Mouse (Mus musculus) heart, adult 18-20 months (tissue): ENCODE results near the gene Ankrd11. TPM values are rescaled to one million over a fixed set of nuclear protein-coding genes. Genes with fewer than 3 reads are reported as not detected.

Experiments used
- DNase-seq, 2 experiments: peaks; one replicate each; pipeline ENCODE4 v3.0.0; 2021 to 2022; ENCODE audit warnings: mixed read lengths in 1 of 2
- total RNA-seq, 2 experiments: library from RNA; stranded (reverse); gene quantifications; 2 replicates each; pipeline ENCODE4 v1.2.3; 2021

The Ankrd11 gene
- total RNA-seq, 2 experiments from 2014 or later: 67.7 to 72.7 TPM

DNA sequence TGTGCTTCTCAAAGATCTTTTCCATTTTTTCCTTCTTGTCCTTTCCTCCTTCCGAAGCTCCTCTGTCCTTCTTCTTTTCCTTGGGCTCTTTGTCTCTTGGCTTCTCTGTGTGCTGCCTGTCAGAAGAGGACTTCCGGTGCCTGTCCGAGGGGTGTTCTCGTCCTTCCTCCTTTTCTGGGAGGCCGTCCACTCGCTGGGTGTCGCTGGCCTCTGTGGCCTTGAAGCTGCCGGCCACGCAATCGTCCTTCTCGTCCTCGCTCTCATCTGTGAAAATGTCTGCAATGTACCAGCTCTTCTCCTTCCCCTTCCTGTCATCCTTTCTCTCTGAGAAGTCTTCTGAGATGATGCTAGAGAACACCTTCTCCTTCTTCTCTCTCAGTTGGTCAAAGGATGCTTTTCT lies 148.6 kb downstream of the Ankrd11 start:
- no peak for DNase-seq

DNA sequence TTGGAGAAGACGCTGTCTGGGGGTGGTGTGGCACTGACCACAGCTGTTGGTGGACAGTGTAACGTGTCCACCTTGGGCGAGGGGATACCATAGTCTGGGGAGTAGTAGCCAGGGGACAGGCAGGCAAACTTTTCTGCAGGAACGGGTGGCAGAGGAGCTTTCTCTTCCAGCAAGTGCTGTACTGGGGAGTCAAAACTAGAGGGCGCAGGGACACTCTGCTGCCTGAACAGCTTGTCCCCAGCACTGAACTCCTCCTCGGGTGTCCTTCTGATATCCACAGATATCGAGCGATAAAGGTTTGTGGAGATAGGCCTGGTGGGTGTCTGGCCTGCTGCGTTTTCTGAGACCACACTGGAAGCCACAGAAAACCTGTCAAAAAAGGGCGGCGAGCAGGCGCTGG lies 150.6 kb downstream of the Ankrd11 start:
- DNase-seq: no peak

DNA sequence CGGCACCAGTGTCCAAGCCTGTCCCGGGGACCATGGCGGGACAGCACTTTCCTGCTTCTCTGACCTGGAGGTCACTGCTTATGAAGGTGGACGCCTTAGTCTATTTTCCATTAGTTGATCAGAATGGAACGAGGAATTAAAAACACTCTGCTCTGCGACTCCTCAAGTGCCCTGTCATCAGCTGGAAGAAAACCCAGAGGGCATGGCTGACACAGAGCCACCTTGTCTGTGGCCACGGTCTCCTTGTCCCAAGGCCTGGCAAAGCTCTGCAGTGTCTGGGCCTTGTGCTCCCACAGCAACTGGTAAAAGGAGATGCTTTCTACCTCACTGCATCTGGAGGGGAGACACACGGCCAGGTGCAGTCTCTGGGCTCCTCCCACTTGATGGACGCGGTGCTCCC lies 158.4 kb downstream of the Ankrd11 start:
- DNase-seq: no peak

DNA sequence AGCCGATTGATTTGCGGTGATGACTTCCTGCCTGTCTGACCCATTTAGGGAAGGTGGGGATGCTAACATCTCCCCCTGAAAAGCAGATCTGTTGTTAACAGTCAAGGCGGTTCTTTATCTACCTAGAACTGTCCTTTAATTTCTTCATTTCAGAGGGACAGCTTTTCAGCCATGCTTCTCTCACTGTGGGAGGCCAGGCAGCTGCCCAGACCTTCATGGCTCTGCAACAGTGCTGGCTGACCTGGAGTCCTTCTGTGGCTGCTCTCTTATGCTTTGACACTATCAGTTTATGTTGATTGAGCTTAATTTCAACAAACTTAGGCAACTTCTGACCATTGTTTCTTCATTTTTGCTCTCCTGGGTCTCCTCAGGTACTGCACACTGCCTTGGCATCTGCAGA lies 161.8 kb downstream of the Ankrd11 start:
- DNase-seq: no peak

DNA sequence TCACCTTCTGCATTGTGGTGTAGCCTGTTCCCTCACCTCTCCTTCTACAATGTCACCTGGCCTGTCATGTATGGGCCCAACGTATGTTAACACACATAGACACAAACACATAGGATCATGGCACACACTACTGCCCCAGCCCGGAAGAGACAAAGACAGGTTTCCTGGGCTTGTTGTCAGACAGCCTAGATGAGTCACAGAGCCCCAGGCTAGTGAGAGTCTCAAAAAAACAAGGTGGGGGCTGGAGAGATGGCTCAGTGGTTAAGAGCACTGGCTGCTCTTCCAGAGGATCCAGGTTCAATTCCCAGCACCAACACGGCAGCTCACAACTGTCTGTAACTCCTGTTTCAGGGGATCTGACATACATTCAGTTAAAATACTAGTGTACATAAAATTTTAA lies 163.8 kb downstream of the Ankrd11 start:
- DNase-seq: no peak

DNA sequence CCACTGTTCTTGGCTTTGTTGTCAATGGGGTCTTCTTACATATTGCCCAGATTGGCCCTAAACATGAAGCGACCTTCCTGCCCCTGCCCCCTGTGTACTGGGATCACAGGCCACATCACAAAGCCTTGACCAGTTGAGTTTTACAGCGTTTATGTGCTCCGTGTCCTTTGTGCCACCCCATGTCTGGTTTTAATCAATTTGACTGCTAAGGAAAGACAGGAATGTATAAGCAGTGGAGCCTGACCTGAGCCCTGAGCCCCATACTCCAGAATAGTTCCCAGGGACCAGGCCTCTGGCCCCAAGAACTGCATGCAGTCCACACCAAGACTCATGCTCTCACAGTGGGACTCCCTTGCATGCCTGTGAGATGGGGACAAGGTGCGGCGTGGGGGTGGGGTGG lies 166.9 kb downstream of the Ankrd11 start:
- DNase-seq: no peak

DNA sequence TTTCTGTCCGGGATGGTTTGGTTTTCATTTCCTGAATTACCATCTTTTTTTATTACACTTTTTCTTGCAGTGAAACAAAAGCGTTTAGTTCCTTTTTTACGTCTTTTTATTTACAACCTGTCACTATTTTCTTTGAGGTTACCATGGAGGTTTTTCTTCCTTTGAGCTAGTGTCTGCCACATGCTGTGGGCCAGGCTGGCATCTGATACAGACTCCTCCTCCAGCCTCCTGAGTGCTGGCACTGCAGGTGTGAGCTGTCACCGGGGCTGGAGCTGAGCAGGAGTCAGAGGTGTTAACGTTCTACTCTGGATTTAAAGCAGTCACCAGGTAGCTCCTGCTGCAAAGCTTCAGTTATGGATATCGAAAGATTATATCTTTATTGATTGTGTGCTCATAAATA lies 168.9 kb downstream of the Ankrd11 start:
- no peak for DNase-seq

DNA sequence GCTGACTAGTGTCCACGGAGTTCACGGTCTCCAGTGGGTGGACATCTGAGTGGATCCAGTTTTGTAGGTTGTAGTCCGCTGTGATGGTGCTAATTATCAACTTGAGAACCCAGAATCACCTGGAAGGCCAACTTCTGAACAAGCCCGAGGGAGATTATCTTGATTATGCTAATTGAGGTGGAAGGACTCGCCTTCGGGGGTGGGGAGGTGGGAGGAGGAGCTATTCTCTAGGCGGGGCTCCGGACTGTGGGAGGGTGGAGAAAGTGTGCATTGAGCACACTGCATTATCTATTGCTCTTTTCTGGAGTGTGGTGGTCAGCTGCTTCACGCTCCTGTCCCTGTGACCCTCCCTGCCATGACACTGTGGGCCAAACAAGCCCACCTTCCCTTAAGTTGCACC lies 170.4 kb downstream of the Ankrd11 start:
- no peak for DNase-seq

DNA sequence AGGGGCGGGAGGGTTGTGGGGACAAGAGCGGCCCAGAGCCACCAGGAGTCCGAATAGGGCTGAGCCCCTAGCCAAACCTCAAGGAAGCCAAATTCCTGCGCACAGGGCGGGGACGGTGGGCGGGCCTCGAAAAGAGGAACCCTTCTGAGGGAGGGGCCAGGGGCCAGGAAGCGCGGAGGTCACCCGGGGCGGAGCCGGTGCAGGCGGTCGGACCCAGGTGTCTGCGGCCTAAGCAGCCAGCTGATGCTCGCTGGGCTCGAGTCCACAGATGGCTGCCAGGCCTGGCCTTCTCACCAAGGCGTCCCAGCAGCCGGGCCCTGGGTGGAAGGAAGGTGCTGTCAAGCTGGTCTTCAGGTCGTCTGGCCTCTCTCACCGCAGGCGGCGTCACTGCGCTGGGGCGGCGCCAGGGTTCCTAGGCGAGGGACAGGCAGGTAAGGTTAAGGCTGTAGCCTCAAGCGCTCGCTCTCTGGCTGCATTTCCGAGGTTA lies 171.7 kb downstream of the Ankrd11 start:
- DNase-seq: peak; percentile 44 to 64

DNA sequence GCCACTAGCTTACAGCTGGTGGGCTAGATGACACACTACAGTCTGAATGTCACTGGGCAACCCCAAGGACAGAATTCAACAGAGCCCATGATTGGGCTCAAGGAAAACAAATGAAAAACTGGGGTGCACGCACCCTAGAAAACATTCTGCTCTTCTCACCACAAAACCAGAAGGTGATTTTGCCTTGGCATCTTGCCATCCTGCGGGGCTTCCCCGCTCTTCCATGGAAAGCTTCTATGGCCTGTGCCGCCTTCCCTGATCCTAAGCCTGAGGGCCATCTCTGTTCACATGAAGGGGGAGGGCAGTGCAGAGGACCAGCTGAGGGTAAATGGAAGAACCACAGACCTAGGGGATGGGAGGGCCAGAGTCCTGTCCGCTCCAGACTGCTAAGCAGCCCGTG lies 174.1 kb downstream of the Ankrd11 start:
- DNase-seq: no peak

DNA sequence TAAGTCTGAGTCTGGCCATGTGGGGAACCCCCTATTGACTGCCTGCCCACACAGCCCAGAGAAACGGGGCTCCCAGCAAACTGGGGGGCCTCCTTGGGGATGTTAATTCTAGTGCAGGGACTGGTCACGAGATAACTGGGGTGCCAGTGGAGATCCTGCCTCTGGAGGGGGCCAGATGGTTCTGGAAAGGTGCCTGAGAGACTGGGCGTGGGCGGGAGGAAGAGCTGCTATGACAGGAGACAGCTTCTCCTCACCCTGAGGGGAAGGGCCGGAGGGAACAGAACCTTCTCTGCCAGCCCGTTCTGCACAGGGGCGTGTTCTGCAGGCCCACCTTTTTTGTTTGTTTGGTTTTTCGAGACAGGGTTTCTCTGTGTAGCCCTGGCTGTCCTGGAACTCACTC lies 175.8 kb downstream of the Ankrd11 start:
- DNase-seq: no peak

DNA sequence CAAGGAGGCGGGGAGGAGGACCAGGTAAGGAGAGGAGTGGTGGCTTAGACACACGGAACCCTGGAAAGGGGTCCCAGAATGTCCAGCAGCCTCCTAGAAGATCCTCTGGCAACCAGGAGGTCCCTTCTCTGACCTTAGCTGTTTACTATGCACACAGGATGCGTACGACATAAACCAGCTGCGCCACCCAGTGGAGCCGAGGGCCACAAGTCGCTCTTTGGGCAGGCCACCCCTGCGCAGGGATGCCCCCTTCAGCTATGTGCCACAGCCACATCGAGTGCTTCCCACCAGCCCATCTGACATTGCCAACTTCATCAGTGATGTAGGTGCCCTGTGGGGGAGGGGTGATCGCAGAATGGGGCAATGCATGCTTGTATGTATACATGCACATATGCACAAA lies 176.6 kb downstream of the Ankrd11 start:
- no peak for DNase-seq

DNA sequence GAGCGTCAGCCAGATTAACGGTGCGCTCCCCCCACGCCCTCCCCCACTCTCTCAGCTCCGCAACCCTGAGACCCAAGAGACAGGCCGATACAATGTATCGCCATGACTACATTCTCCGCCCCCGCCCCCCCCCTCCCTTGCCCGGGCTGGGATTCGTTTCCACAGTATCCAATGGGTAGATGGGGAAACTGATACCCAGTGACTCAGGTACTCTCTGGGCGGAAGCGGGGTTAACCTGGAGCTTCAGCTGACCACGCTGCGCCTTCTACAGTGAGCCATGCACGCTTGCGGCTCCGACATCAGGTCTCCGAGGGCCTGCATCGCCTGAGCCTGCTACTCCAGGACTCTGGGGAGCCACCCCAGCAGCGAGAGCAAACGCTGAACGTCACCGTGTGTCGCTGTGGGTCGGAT lies 177.4 kb downstream of the Ankrd11 start:
- no peak for DNase-seq

DNA sequence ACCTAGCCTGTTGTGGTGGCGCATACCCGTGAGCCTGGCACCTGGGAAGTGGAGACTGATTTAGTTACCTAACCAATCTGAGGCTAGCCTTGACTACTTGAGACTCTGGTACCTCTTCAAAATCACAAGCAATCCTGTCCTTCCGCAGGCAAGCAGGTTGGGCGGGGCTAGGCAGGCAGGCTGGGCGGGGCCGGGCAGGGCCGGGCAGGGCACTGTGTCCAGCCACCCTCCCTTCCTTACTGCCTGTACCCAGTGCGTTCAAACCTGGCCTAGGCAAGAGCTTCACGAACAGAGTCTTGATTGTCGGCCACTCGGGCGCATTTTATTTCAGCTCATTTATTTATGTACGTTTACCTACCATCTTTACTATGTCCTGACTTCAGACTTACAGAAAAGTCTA lies 182.2 kb downstream of the Ankrd11 start:
- DNase-seq: no peak

DNA sequence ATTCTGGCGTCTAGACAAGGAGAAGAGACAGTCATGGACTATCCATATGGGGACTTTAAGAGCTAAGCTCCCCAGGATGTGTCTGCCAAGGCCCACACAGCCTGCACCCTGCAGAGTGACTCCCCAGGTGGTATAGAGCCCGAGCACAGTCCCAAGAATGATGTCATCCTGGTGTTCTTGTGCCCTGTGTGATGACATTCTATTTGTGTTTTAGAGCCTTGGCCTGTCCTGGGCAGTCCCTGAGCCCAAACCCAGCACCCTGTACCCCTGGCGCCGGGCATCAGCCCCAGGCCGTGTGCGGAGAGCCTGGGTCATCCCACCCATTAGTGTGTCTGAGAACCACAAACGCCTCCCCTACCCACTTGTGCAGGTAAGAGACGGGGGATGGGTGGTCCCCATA lies 185.8 kb downstream of the Ankrd11 start:
- DNase-seq: no peak

DNA sequence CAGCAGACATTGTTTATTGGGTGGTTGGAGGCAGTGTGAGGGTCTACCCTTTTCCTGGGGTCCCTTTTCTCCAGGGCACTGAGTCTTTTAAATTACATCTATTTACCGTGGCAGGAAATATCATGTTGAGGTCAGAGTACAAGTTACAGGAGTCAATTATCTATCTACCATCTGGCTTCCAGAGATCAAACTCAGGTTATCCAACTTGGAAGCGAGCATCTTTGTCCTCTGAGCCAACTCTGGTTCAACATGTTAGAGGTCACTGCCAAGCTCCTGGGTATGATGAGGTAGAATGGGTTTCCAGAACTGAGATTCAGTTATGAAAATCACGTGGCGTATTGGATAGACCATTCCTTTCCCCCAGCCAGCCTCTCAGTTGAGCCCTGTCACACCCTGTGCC lies 187.0 kb downstream of the Ankrd11 start:
- DNase-seq: no peak

DNA sequence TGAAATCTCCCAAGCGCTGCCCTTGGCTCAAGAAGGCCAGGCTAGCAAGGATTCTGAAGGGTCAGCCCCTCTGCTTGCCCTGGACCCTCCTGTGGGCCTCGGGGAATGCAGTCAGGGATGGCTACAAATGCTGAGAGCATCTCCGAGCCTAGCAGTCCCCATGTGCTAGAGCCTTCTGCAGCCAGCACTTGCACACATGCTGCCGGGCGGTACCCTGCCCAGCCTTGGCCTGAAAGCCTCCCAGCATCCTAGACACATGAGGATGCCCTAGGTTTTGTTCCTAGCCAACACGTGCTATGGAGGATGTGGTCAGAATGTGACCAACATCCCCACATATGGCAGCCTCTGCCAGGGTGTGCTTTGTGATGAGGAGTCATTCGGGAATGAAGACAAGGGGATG lies 187.7 kb downstream of the Ankrd11 start:
- no peak for DNase-seq

DNA sequence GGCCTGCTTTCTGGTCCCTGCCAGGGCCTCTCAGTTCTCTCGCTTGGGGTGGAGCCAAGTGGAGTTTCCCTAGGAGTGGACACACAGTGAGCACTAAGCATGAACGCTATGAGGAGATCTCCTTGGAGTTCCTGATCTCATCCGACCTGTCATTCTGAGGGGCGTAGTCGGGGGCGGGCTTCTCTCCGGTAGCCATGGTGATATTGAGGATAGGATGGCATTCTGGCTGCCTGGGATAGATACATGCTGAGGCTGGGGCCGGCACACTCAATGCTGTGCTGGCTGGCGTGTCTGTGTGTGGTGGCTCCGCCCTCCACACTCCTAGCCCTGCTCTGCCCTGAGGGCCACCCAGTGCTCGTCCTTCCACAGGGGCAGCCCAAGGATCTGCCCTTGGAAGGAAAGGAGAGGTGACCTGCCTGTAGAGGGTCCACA lies 188.7 kb downstream of the Ankrd11 start:
- no peak for DNase-seq

DNA sequence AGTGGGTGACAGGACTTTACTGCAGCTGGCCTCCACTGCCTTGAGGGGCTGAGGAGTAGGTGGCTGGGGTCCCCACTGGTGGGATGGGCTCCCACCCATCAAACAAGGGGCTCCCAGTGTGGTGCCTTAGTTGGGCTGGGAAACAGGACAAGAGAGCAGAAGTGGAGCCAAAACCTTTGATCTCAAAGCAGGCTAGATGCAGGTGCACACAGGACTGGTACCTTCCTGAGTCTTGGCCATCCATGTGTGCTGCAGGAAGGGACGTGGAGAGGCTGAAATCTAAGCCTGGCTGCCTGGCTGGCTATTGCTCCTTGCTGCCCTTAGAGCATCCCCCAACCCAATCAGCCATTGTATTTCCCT lies 189.6 kb downstream of the Ankrd11 start:
- DNase-seq: no peak

DNA sequence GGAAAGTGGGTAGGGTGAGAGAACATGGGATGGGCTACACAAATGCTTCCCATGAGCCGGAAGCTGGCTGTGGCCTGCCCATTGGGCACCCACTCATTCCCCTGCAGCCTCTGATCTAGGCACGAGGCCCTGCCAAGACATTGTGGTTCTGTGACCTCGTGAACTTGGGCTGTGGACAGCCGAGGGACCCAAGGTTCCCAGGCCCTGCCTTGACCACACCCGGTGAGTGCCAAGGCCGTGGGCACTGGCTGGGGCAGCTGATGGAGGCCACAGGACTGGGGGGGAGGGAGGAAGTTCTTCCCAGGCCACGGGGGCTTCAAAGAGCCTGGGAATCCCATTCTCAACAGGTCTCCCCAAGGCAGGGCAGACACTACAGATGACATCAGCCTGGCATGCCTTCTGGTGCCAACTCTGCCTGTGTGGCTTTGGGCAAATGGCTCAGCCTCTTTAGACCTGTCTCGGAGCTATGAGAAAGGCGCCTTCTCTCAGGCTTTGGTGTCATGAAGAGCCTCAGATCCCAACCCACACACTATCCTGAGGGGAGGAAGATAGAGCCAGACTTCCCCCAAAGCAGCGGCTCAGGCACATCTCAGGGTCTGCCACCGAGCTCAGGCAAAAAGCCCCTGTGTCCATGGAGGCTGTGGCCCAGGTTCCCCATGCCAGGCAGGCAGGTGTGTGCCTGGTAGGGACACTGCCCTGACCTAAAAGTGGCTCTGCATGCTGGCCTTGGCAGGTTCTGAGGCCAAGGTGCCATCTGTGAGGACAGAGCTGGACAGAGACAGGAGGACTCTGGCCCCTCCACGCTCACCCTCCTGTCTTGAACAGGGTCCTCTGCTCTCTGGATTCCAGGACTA lies 190.2 kb downstream of the Ankrd11 start:
- no peak for DNase-seq

DNA sequence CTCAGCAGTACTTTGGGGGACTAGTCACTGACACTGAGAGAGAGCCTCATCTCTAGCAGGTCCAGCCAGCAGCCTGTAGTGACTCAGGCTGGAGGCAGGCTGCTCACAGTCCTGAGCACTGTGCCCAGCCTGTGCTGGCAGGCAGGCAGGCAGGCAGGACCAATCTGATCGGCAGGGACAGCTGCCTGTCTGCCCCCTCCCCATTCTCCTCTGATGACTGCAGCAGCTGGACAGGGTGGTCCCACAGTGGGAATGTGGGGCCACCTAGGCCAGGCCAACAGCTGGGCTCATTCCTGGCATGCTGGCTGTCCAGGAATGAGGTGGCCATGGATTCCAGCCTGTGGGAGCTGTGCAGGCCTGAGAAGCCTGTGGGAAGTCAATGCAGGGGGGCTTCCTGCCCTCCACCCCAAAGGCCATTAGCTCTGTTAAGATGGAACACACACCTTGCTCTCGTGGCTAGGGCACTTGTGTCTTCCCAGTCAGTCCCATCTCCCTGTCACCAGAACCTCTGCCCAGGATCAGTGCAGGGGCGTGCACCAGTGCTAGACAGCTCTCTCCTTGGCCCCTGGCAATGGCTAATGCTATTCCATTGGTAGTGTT lies 191.3 kb downstream of the Ankrd11 start:
- no peak for DNase-seq

DNA sequence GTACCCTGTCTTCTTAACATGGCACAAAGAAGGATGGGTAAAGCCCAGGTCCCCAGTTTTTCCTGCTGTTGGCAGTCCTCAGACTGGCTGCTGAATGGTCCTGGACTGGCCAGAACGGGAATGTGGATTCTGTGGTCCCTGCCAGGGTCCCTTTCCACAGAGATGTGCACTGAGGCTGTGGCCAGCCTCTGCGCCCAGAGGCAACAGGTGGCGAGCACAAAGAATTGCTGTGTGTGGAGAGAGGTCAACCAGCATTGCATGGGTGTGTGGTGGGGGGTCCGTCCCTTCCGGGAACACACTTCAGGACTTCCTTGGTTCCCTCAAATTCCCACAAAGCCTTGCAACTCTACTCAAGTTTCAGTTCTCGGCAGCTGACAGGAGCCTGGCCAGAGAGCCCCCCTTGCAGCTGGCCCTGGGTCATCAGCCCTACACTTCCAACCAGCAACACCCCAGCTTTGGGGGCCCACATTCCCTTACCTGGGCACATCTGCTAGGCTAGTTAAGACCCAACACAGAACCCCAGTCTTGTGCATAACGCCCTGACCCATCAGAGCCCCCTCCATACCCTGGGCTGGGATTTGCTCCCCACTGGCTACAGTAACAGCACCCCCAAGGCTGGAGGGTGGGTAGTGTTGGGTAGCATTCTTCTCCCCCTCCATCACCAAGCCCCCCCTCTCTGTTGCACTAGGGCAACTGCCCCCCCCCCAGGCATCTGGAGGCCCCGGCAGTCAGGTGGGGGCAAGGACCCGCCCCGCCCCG lies 192.7 kb downstream of the Ankrd11 start:
- DNase-seq: no peak
